Mouse (Mus musculus) embryonic fibroblast, embryonic 13.5 days (primary cell): ENCODE measurements around the gene Mfap3. TPM values are rescaled to one million over a fixed set of nuclear protein-coding genes. Genes with fewer than 3 reads are reported as not detected.
"Not testable (repeated sequence)": the region's sequence is repeated elsewhere in the genome, so short reads cannot be mapped to it uniquely, and the experiment has no call there.

Experiments
- H3K27ac ChIP-seq: 2 replicates; pipeline ENCODE4 v1.5.1; 2012; ENCODE audit warnings: low read length, control low read depth, inconsistent platforms; ENCODE audit not compliant: insufficient read depth
- H3K4me1 ChIP-seq: 2 replicates; pipeline ENCODE4 v1.6.1; 2011; ENCODE audit warnings: low read length; ENCODE audit not compliant: control insufficient read depth, insufficient read depth
- H3K4me3 ChIP-seq: 2 replicates; pipeline ENCODE4 v1.5.1; 2011; ENCODE audit warnings: mild to moderate bottlenecking, control low read depth, low read length; ENCODE audit not compliant: insufficient read depth
- CTCF ChIP-seq: IDR thresholded peaks from 2 replicates; pipeline ENCODE4 v1.5.1; 2011; ENCODE audit warnings: mild to moderate bottlenecking, control low read depth, low read length, moderate library complexity, borderline replicate concordance; ENCODE audit not compliant: insufficient read depth
- POLR2A ChIP-seq: IDR thresholded peaks from 2 replicates; pipeline ENCODE4 v1.6.1; 2011; ENCODE audit warnings: low read depth, mild to moderate bottlenecking, control low read depth, low read length, moderate library complexity
- polyA plus RNA-seq: library from polyadenylated mRNA; stranded (reverse); fragments of >200 nt; gene quantifications from 2 replicates; pipeline ENCODE4 v1.2.4, GENCODE M21; 2011; ENCODE audit warnings: low read depth; ENCODE audit not compliant: missing spikeins, insufficient read length

The Mfap3 gene
- polyA plus RNA-seq, 1 experiment, result 52.4 TPM

DNA sequence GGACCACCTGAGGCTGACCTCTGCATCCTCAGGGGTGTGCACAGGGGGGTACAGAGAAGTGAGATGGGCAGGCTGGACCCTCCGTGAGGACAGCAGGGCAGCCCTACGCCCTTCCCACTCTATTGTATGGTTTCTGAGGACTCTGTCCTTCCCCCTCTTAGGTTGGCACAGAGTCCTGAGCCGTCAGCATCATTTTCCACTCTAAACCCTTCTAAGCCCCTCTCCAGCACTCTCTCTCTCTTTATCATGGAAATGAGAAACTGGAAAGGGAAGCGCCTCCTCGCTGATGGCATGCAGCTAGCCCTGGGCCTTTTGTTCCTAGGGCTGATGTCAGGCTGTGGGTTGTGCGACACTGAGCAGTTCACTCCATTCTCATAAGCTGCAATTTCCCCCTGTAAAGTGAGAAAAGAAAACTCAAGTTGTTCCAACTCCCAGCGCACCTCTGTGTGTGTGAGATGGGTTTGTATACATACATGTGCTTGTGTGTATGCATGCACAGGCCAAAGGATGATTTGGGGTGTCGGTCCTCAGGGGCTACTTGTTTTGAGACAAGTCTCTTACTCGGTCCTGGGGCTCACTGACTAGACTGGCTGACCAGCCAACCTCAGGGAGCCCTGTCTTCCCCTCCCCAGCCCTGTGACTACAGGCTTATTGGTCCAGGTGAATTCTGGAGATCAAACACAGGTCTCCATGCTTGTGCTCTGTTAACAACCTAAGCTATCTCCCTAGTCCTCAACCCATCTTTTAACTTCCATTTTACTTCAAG, 34.7 kb downstream of the Mfap3 start:
- Histone ChIP-seq H3K27ac (no peak overlapping the region), H3K4me1 (no peaks in the 10 kb centered on the region), H3K4me3 (no peak overlapping the region)
- TF ChIP-seq POLR2A (no peak), CTCF (no peak)

DNA sequence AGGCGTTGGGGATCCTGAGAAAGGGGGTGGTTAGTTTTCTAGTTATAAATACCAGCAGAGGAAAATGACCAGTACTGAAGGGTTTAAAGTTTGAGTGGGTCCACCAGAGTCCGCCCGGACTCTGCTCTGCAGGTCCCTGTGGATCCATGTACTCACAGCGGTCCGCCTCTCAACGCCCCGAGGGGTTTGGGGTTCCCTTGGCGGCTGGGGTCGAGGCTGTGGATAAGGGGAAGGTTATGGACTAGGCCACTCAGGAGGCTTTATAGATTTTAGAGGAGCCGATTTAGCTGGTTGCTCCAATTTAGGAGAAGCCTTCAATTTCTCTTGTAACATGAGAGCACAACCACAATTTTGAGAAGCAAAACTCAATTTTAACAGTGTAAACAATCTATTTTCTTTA, 39.5 kb downstream of the Mfap3 start:
- H3K4me1 ChIP-seq, H3K27ac ChIP-seq, H3K4me3 ChIP-seq: not testable (repeated sequence)

DNA sequence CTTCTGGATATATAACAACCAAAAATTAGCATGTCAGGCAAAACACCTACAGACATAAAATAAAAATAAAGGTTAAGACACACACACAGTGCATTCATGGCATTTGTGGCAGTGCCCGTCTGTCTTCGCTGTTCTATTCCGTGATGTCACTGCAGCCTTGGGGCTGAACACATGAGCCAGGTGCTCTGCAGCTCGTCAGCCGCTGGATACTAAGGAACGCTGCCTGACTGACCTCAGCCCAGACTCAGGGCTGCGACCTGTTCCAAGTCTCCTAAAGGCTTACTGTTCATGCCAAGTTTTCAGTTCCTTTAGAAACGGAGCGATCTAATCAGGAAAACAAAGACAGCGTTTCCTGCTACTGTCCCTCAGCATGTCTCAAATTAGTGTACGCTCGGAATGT, 46.1 kb downstream of the Mfap3 start:
- TF ChIP-seq POLR2A (no peak), CTCF (no peak)
- no peak overlapping the region for H3K4me3 ChIP-seq
- H3K27ac ChIP-seq, result no peak overlapping the region
- no peaks in the 10 kb centered on the region for H3K4me1 ChIP-seq

DNA sequence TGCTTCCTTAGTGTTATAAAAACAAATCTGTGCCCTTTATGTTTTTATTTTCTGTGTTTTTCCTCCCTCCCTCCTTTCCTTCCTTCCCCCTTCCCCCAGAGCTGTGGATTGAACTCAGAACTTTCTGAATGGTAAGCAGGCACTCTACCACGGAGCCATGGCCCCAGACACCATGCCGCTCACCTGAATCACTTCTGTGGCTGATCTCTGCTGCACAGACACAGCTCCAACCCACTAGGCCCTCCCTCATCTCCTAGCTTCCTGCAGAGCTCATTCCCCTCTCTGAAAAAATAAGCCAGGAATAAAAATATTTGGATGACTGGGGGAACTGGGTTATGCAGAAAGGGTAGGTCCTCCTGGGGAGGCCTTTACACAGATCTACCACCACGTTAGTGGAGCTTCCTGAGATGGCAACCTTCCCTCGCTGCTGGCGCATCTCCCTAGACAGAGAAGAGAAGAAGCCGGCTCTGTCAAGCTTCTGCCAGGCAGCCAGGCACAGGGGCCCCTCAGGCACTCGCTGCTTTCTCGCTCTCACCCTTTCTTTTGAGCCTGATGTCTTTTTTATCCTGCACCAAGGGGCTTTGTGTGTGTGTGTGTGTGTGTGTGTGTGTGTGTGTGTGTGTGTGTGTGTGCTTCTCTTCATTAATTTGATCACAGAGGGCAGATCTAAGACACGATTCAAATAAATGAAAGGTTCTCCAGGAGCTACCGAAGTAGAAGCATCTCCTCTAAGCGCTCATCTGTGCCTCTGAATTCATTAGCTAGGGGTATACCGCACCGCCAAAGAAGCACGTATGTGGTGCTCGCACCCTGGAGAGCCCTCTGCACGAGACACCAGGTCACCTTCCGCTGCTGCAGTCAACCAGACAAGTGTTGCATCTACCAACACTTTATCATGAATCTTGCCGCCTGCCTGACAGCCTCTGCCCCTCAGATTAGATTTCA, 47.9 kb downstream of the Mfap3 start:
- Histone ChIP-seq H3K4me3 (no peak overlapping the region), H3K27ac (no peak overlapping the region), H3K4me1 (no peaks in the 10 kb centered on the region)
- TF ChIP-seq CTCF, result no peak
- TF ChIP-seq POLR2A, result no peak

DNA sequence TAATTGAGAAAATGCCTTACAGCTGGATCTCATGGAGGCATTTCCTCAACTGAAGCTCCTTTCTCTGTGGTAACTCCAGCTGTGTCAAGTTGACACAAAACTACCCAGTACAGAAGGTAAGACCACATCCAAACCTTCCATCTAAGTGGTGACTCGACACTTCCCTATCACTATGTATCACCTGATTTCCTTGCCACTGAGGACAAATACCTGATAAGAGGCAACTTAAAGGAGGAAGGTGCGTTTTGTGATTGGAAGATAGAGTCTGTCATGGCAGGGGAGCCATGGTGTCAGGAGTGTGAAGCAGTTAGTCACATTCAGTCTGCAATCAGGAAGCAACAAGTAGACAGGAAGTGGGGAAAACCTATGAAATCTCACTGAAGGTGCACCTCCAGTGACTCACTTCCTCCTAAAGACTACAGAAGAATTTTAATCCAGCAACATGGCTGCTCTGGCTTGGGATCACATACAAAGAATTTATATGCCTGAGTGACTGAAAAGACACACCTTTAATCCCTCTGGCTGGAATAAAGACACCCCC, 50.6 kb downstream of the Mfap3 start:
- TF ChIP-seq CTCF (no peak), POLR2A (no peak)
- Histone ChIP-seq H3K4me1 (no peaks in the 10 kb centered on the region), H3K4me3 (no peak overlapping the region), H3K27ac (no peak overlapping the region)

DNA sequence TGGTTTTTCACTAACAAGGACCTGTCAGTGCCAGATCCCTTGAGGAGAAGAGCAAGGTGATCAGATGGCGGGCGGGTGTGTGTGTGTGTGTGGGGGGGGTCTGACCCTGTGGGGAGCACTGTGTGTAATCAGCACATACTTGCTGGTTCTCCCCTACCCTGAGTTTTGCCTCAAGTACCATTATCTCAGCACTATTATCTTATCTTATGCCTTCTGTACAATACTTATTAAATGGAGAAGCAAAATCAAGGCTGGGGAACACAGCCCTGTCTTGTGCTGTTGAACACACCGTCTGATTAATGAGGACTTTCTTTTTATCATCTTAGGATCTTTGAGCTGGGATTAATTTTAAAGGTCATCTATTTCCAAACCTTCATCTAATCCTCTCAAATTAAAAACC, 52.6 kb downstream of the Mfap3 start:
- TF ChIP-seq POLR2A, result no peak
- TF ChIP-seq CTCF, result no peak

DNA sequence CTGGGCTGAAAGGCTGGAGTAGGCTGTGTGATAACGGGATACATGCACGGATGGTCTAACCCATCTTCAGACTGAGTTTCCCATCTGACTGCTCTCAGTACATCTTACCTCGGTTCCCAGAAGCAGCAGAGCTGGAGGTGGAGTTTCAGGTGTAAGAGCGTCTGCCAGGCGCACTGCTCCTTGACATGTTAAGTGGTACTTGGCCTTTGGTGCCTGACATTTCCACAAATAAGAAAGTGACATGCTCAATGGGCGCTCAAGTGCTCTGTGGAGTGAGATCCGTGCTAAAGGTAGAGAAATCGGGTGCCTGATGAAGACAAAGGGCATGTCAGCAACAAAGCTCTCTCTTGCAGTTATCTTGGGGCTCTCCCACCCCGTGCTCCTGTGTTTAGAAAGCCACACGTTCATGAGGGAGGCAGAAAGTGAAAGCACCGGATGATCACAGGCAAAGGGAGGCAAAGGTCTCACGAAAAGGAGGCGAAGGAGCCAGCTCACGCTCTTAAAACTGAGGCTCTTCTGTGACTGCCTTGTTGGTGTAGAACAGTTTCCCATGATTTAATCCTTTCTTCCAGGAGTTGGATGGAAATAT, 55.3 kb downstream of the Mfap3 start:
- H3K4me3 ChIP-seq, result no peak overlapping the region
- no peaks in the 10 kb centered on the region for H3K4me1 ChIP-seq
- TF ChIP-seq CTCF (no peak), POLR2A (no peak)
- no peak overlapping the region for H3K27ac ChIP-seq

More for the DNA sequence above, 52.6 kb downstream of the Mfap3 start:
- Histone ChIP-seq H3K4me3 (no peak overlapping the region), H3K4me1 (no peaks in the 10 kb centered on the region), H3K27ac (no peak overlapping the region)

DNA sequence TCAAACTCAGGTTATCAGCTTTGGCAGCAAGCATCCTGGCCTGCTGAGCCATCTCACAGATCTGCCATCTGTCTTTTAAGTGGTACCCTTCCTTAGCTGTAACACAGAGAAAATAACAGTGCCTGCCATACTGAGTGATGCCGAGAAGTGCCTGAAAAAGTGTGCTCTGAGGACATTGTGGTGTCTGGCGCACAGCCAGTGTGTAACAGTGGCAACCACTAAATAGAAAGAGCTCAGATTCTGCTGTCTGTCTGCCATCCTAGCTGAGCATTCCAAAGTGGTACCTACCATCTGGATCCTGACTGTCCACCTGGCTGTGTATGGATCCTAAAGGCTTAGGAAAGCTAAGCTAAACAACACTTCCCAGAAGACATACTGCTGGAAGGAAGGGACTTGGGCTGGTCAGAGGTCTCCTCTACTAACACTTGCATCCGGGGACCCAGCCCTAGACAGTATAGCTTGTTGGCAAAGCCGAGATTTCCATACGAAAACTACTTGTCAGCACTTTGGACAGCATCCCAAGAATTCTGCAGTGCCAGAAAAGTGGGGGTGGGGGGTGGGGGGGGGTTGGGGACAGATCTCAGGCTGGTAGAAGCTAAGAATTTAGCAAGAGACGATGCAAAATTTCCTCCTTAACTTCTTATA, 58.5 kb downstream of the Mfap3 start:
- Histone ChIP-seq H3K4me3 (no peak overlapping the region), H3K4me1 (no peaks in the 10 kb centered on the region), H3K27ac (no peak overlapping the region)
- TF ChIP-seq CTCF, result no peak

DNA sequence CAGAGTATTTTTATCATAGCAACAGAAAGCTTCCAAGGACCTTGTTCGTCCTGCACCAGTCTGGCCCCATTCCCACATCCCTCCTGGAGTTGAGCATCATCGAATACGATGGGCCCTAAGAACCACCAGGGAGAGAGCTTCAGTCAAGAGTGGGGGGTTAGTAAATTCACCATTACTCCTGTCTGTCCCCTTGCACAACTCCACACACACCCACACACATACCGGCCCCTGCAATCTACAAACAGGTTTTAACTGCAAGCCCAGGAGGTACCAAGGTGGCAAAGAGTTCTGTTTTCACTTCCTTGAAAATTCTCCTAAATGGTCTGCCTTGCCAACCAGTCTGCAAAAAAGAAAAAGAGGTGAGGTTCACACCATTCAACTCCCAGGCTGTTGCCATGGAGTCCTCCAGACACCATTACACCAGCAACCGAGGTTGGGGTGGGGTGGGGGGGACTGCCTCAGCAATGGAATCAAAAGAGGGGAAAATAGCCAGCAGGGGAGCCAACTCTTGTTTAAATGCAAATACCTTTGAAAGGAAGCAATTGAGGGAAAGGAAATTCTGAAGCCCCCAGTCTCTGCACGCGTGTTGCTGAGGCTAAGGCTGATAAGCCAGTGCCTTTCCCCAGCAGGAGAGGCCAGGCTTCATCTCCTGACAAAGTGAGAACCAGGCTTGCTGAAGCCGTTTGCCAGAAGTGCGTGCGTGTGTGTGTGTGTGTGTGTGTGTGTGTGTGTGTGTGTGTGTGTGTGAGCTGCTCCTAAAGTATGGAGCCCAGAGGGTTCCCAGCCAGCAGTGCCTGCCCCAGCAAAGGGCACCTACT, 64.6 kb downstream of the Mfap3 start:
- Histone ChIP-seq H3K4me1 (no peaks in the 10 kb centered on the region), H3K4me3 (no peak overlapping the region), H3K27ac (no peak overlapping the region)
- TF ChIP-seq POLR2A, result no peak
- TF ChIP-seq CTCF, result no peak

Other genes starting within 250 kb of the Mfap3 start
- gene Fam114a2, start within 50 bp of the Mfap3 start, polyA plus RNA-seq, result 40.2 and 42.4 TPM in 2 replicates
- gene Galnt10, start 126.8 kb downstream of the Mfap3 start, polyA plus RNA-seq, result 48.3 and 51.8 TPM in 2 replicates